Mouse (Mus musculus) MEL (cell line): ENCODE measurements around the gene Fgf13. TPM values are rescaled to one million over a fixed set of nuclear protein-coding genes. Genes with fewer than 3 reads are reported as not detected.

Source experiments
- DNase-seq: peaks from one replicate; pipeline ENCODE4 v3.0.0; 2011; ENCODE audit warnings: low read depth, low spot score
- H3K27ac ChIP-seq: 2 replicates; pipeline ENCODE4 v1.5.1; 2012; ENCODE audit warnings: low read depth, mild to moderate bottlenecking, control low read depth, low read length, moderate library complexity; ENCODE audit not compliant: control insufficient read depth
- H3K27me3 ChIP-seq, 2 experiments: fragments of 150-350 bp in 1 of 2; sonication (generic) in 1 of 2; 2 replicates each; pipeline ENCODE4 v1.6.1; 2012; ENCODE audit warnings: low read length in 2 of 2, mild to moderate bottlenecking in 2 of 2, improper control_type of control experiment in 1 of 2, moderate library complexity in 1 of 2; ENCODE audit not compliant: insufficient read depth in 2 of 2, control insufficient read depth in 1 of 2
- H3K36me3 ChIP-seq, 2 experiments: 2 replicates each; pipeline ENCODE4 v1.6.1; 2012 to 2014; ENCODE audit warnings: low read length in 2 of 2, improper control_type of control experiment in 1 of 2, inconsistent platforms in 1 of 2, mild to moderate bottlenecking in 1 of 2; ENCODE audit not compliant: insufficient read depth in 2 of 2, control insufficient read depth in 1 of 2
- H3K4me1 ChIP-seq, 2 experiments: fragments of 150-350 bp in 1 of 2; sonication (generic) in 1 of 2; 2 replicates each; pipeline ENCODE4 v1.6.1; 2012; ENCODE audit warnings: low read length in 2 of 2, improper control_type of control experiment in 1 of 2, mild to moderate bottlenecking in 1 of 2; ENCODE audit not compliant: insufficient read depth in 2 of 2, control insufficient read depth in 1 of 2
- H3K4me3 ChIP-seq, 2 experiments: fragments of 150-350 bp in 1 of 2; sonication (generic) in 1 of 2; 2 replicates each; pipeline ENCODE4 v1.5.1; 2012; ENCODE audit warnings: low read depth in 2 of 2, low read length in 2 of 2, mild to moderate bottlenecking in 2 of 2, moderate library complexity in 2 of 2, control low read depth in 1 of 2, improper control_type of control experiment in 1 of 2; ENCODE audit not compliant: control insufficient read depth in 1 of 2, insufficient read depth in 1 of 2
- H3K79me2 ChIP-seq: 2 replicates; pipeline ENCODE4 v1.6.1; 2012; ENCODE audit warnings: mild to moderate bottlenecking, low read length, moderate library complexity; ENCODE audit not compliant: control insufficient read depth, poor library complexity, insufficient read depth
- H3K9ac ChIP-seq: 2 replicates; pipeline ENCODE4 v1.6.1; 2012; ENCODE audit warnings: low read depth, mild to moderate bottlenecking, control low read depth, low read length, moderate library complexity; ENCODE audit not compliant: control insufficient read depth, poor library complexity, severe bottlenecking
- H3K9me3 ChIP-seq: fragments of 150-350 bp; sonication (generic); replicated peaks from 2 replicates; pipeline ENCODE4 v1.6.1; 2012; ENCODE audit warnings: mild to moderate bottlenecking, low read length, improper control_type of control experiment, moderate library complexity; ENCODE audit not compliant: insufficient read depth
- BHLHE40 ChIP-seq: IDR thresholded peaks from 2 replicates; pipeline ENCODE4 v1.6.1; 2012; ENCODE audit warnings: low read depth, mild to moderate bottlenecking, inconsistent platforms, low read length, improper control_type of control experiment, borderline replicate concordance
- CTCF ChIP-seq, 3 experiments: IDR thresholded peaks in 2 of 3; conservative IDR thresholded peaks in 1 of 3; 2 replicates each; pipeline ENCODE4 v1.5.1; 2011 to 2012; ENCODE audit warnings: low read length in 3 of 3, low read depth in 2 of 3, mild to moderate bottlenecking in 2 of 3, improper control_type of control experiment in 1 of 3, inconsistent platforms in 1 of 3, mixed read lengths in 1 of 3, moderate library complexity in 1 of 3; ENCODE audit not compliant: control insufficient read depth in 1 of 3, insufficient read depth in 1 of 3, poor library complexity in 1 of 3, severe bottlenecking in 1 of 3
- E2F4 ChIP-seq: IDR thresholded peaks from 2 replicates; pipeline ENCODE4 v1.6.1; 2011; ENCODE audit warnings: low read depth, low read length, improper control_type of control experiment, borderline replicate concordance
- ELF1 ChIP-seq: IDR thresholded peaks from 2 replicates; pipeline ENCODE4 v1.6.1; 2014; ENCODE audit warnings: low read depth, mild to moderate bottlenecking, inconsistent platforms, low read length, improper control_type of control experiment, moderate library complexity
- EP300 ChIP-seq, 2 experiments: IDR thresholded peaks; 2 replicates each; pipeline ENCODE4 v1.6.1; 2011; ENCODE audit warnings: improper control_type of control experiment in 2 of 2, low read length in 2 of 2, low read depth in 1 of 2, mild to moderate bottlenecking in 1 of 2
- ETS1 ChIP-seq: IDR thresholded peaks from 2 replicates; pipeline ENCODE4 v1.6.1; 2012; ENCODE audit warnings: low read depth, mild to moderate bottlenecking, inconsistent platforms, low read length, improper control_type of control experiment, moderate library complexity
- GABPA ChIP-seq: IDR thresholded peaks from 2 replicates; pipeline ENCODE4 v1.6.1; 2012; ENCODE audit warnings: low read depth, mild to moderate bottlenecking, inconsistent platforms, low read length, improper control_type of control experiment, moderate library complexity
- GATA1 ChIP-seq: IDR thresholded peaks from 2 replicates; pipeline ENCODE4 v1.6.1; 2011; ENCODE audit warnings: low read depth, low read length, improper control_type of control experiment
- JUND ChIP-seq: IDR thresholded peaks from 2 replicates; pipeline ENCODE4 v1.6.1; 2011; ENCODE audit warnings: low read depth, mild to moderate bottlenecking, improper control_type of control experiment, low read length
- KAT2A ChIP-seq: conservative IDR thresholded peaks from 2 replicates; pipeline ENCODE4 v1.6.1; 2012; ENCODE audit warnings: low read depth, low read length, improper control_type of control experiment, inconsistent platforms
- MAFK ChIP-seq: IDR thresholded peaks from 2 replicates; pipeline ENCODE4 v1.6.1; 2011; ENCODE audit warnings: low read depth, mild to moderate bottlenecking, low read length, improper control_type of control experiment, borderline replicate concordance
- MAX ChIP-seq: IDR thresholded peaks from 2 replicates; pipeline ENCODE4 v1.6.1; 2011; ENCODE audit warnings: low read length, improper control_type of control experiment
- MEF2A ChIP-seq: IDR thresholded peaks from 2 replicates; pipeline ENCODE4 v1.6.1; 2014; ENCODE audit warnings: low read depth, mild to moderate bottlenecking, inconsistent platforms, low read length, improper control_type of control experiment; ENCODE audit not compliant: poor library complexity, insufficient replicate concordance, severe bottlenecking; ENCODE audit errors: extremely low read depth
- MYB ChIP-seq: IDR thresholded peaks from 2 replicates; pipeline ENCODE4 v1.6.1; 2011; ENCODE audit warnings: mild to moderate bottlenecking, low read depth, low read length, improper control_type of control experiment
- MYC ChIP-seq: IDR thresholded peaks from 2 replicates; pipeline ENCODE4 v1.6.1; 2011; ENCODE audit warnings: low read depth, mild to moderate bottlenecking, low read length, improper control_type of control experiment, moderate library complexity
- NELFE ChIP-seq: IDR thresholded peaks from 2 replicates; pipeline ENCODE4 v1.6.1; 2011; ENCODE audit warnings: low read depth, low read length, improper control_type of control experiment
- NRF1 ChIP-seq: IDR thresholded peaks from 2 replicates; pipeline ENCODE4 v1.6.1; 2014; ENCODE audit warnings: low read depth, mild to moderate bottlenecking, inconsistent platforms, low read length, improper control_type of control experiment, moderate library complexity; ENCODE audit not compliant: poor library complexity, insufficient read depth, severe bottlenecking
- POLR2AphosphoS2 ChIP-seq: IDR thresholded peaks from 2 replicates; pipeline ENCODE4 v1.6.1; 2011; ENCODE audit warnings: low read length, improper control_type of control experiment
- SIN3A ChIP-seq: IDR thresholded peaks from 2 replicates; pipeline ENCODE4 v1.6.1; 2012; ENCODE audit warnings: low read length, improper control_type of control experiment, inconsistent platforms
- SMC3 ChIP-seq: IDR thresholded peaks from 2 replicates; pipeline ENCODE4 v1.6.1; 2011; ENCODE audit warnings: low read depth, low read length, improper control_type of control experiment
- TAL1 ChIP-seq: IDR thresholded peaks from 2 replicates; pipeline ENCODE4 v1.6.1; 2012; ENCODE audit warnings: mild to moderate bottlenecking, inconsistent platforms, low read length, moderate library complexity, mixed read lengths
- TCF12 ChIP-seq: IDR thresholded peaks from 2 replicates; pipeline ENCODE4 v1.6.1; 2014; ENCODE audit warnings: low read depth, mild to moderate bottlenecking, inconsistent platforms, low read length, improper control_type of control experiment, moderate library complexity
- UBTF ChIP-seq: IDR thresholded peaks from 2 replicates; pipeline ENCODE4 v1.6.1; 2012; ENCODE audit warnings: low read depth, mild to moderate bottlenecking, inconsistent platforms, low read length, improper control_type of control experiment, moderate library complexity, borderline replicate concordance; ENCODE audit not compliant: insufficient read depth
- USF1 ChIP-seq: IDR thresholded peaks from 2 replicates; pipeline ENCODE4 v1.6.1; 2014; ENCODE audit warnings: low read depth, mild to moderate bottlenecking, inconsistent platforms, low read length, improper control_type of control experiment, moderate library complexity
- USF2 ChIP-seq, 2 experiments: IDR thresholded peaks; 2 replicates each; pipeline ENCODE4 v1.6.1; 2011 to 2012; ENCODE audit warnings: improper control_type of control experiment in 2 of 2, low read length in 2 of 2, borderline replicate concordance in 1 of 2, inconsistent platforms in 1 of 2, low read depth in 1 of 2, mild to moderate bottlenecking in 1 of 2; ENCODE audit not compliant: insufficient read depth in 1 of 2
- polyA plus RNA-seq, 2 experiments: library from polyadenylated mRNA; stranded (reverse) in 1 of 2; unstranded in 1 of 2; fragments of >175 nt in 1 of 2; fragments of >200 nt in 1 of 2; gene quantifications; 2 replicates each; pipeline versions ENCODE4 v1.2.1 to v1.2.4; 2012; ENCODE audit warnings: low replicate concordance in 2 of 2, low read depth in 1 of 2; ENCODE audit not compliant: insufficient read length in 2 of 2, insufficient read depth in 1 of 2, missing spikeins in 1 of 2
- total RNA-seq: library from RNA; depleted of rRNA; stranded (reverse); fragments of 300-350 nt; gene quantifications from 2 replicates; pipeline ENCODE4 v1.2.3, GENCODE M21; 2012

Gene Fgf13
- total and polyA plus RNA-seq, 3 experiments: not detected

DNA sequence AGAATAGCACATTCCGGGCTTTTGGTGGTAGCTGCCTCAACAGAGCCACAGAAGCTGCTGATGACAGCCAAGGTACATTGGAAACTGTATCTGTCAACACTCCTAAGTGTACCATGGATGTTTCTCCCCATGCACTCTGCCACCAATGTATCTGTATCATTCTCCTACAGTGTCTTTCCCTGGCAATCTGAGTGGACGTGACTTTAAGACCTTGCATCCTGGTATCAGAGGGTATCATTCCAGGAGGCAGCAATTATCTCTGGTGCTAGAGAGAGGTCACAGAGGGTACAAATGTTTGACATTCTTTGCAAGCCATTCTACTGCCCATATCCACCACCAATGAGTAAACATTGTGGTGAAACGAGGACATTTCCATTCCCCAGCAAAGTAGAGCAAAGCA lies 347.2 kb downstream of the Fgf13 start:
- H3K9me3 ChIP-seq: no peaks in the 10 kb centered on the region
- no peak for DNase-seq
- H3K79me2 ChIP-seq: no peaks in the 10 kb centered on the region
- no peak overlapping the region for H3K27ac ChIP-seq
- no peak overlapping the region for H3K4me3 ChIP-seq
- no peaks in the 10 kb centered on the region for H3K27me3 ChIP-seq
- no peaks in the 10 kb centered on the region for H3K4me1 ChIP-seq
- no peaks in the 10 kb centered on the region for H3K36me3 ChIP-seq
- no peak for TF ChIP-seq UBTF
- no peak for TF ChIP-seq MAFK
- TF ChIP-seq MAX: no peak
- no peak for TF ChIP-seq NRF1
- no peak for TF ChIP-seq BHLHE40
- TF ChIP-seq CTCF (IDR thresholded peaks at IDR 0.05 in 2 of 3, conservative IDR thresholded peaks at IDR 0.05 in 1 of 3; ENCODE audit: control insufficient read depth in 1 of 3, insufficient read depth in 1 of 3, low read depth in 2 of 3, low read length in 3 of 3, poor library complexity in 1 of 3, severe bottlenecking in 1 of 3): no peak
- no peak for TF ChIP-seq TCF12
- TF ChIP-seq, all 39 proteins: peak for 0
- H3K9ac ChIP-seq: no peak overlapping the region

GRCm38 (mm10) chrX:59201146-59201545 lies 366.7 kb downstream of the Fgf13 start:
- Histone ChIP-seq H3K27me3 (no peaks in the 10 kb centered on the region), H3K4me3 (no peak overlapping the region), H3K9ac (no peak overlapping the region), H3K79me2 (no peaks in the 10 kb centered on the region), H3K4me1 (no peaks in the 10 kb centered on the region), H3K9me3 (no peaks in the 10 kb centered on the region), H3K27ac (no peak overlapping the region), H3K36me3 (no peaks in the 10 kb centered on the region)
- TF ChIP-seq NELFE: no peak
- no peak for TF ChIP-seq MEF2A
- TF ChIP-seq E2F4: no peak
- no peak for TF ChIP-seq SIN3A
- TF ChIP-seq KAT2A: no peak
- TF ChIP-seq GATA1: no peak
- TF ChIP-seq NRF1: no peak
- no peak for TF ChIP-seq MYC
- TF ChIP-seq ELF1: no peak
- TF ChIP-seq USF1: no peak
- TF ChIP-seq POLR2AphosphoS2: no peak
- TF ChIP-seq TAL1: no peak
- TF ChIP-seq ETS1: no peak
- TF ChIP-seq SMC3: no peak
- no peak for TF ChIP-seq MYB
- no peak for TF ChIP-seq GABPA
- no peak for TF ChIP-seq CTCF (IDR thresholded peaks at IDR 0.05 in 2 of 3, conservative IDR thresholded peaks at IDR 0.05 in 1 of 3; ENCODE audit: control insufficient read depth in 1 of 3, insufficient read depth in 1 of 3, low read depth in 2 of 3, low read length in 3 of 3, poor library complexity in 1 of 3, severe bottlenecking in 1 of 3)
- TF ChIP-seq USF2 (IDR thresholded peaks at IDR 0.05; ENCODE audit: borderline replicate concordance in 1 of 2, insufficient read depth in 1 of 2, low read depth in 1 of 2, low read length in 2 of 2): no peak
- TF ChIP-seq JUND: no peak
- no peak for TF ChIP-seq EP300 (IDR thresholded peaks at IDR 0.05; ENCODE audit: low read depth in 1 of 2, low read length in 2 of 2)
- no peak for DNase-seq
